Mouse (Mus musculus) adrenal gland (tissue): ENCODE measurements at regions not wholly inside any gene's neighbourhood (a gene's known extent, or its start where the extent isn't known, plus 50 kb on each side); places are given as distances from the start of the nearest gene placed in this dataset.

Source experiments
- intact Hi-C: fragments of 180-260 bp; cut with DNase I; formaldehyde crosslinking; loops from one replicate; pipeline ENCODE4 v1.15.1; 2025

DNA sequence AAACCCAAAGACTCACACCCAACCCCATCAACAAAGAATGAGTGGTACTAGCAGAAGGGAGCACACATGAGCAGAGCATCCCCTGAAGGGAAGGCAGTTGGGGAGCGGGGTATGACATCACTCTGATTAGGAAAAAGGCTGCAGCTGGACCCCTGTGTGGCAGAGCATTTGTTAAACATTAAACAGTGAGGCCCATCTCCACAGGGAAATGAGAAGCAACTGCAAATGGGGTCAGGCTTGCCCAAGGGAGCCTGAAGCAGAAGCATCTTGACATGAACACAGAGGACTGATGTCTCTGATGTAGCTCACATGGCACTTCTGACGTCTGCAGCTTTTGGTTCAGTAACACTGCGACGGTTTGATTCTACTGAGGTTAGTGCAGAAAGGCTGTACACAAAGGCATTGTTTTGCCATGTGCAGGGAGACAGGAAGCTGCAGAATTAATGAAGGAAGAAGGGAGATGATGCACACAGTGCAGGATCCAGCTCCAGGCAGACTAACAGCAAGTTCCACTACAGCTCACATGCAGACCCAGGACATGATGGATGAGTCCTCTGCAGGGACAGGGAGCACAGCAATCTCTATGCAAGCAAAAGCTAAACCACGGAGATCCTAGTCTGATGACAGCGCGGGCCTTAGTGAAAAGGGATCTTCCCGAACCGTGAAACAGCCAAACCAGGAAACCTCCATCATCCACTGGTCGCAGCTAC lies 1030.9 kb downstream of the Ttll7 start:
- intact Hi-C loops, result no loop called here

DNA sequence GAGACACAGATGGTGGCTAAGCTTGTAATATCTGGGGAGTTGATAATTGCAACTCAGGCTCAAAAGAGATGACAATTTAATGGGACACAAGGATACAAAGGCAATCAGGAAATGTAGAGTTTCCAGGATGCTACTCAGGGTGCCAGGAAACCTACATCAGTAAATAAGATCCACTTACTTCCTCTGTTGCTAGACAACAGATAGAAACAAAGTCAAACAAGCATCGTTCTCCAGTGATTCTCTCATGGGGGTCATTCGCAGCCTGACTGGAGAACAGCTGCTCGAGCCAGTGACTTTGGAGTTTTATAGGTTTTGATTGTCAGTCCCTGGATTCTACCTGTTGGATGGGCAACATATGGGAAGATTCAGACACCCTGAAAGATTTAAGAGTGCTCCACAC lies 1026.5 kb downstream of the Ttll7 start:
- intact Hi-C loops, result no loop called here

DNA sequence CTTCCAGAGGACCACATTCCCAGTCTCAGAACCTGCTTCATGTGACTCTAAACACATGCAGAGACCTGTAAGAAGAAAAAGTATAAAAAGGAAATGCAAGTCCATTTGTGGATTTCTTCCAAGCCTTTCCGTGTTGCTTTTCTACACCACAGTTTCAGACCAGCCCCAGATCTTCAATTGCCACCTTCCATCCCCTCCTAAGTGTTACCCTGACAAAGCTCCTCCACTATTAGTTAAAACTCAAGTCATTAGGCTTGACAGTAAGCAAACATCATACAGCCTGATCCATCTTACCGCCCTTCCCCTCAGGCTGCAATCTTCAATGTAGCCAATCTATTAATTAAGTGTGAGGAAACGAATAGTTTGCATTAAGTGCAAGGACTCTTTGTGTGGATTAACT lies 1016.1 kb downstream of the Ttll7 start:
- intact Hi-C loops, result no loop called here

DNA sequence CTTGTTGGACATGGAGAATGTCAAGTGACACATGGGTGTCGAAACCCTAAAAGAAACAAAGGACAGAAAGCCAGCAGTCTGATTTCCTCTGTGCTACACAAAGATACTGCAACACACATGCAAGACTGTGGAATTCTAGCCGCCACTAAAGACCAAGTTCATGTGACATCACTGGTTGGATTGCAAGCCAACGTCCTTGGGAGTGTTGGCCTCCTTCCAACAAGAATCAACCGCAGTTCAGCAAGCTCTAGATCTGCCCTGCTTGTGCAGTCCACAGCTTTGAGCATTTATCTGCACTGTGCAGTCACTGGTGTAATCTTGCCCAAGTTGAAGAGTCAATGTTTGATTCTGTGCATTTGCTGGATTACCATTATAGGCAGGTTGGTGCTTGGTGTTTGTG lies 1001.2 kb downstream of the Ttll7 start:
- intact Hi-C loops, result no loop called here

DNA sequence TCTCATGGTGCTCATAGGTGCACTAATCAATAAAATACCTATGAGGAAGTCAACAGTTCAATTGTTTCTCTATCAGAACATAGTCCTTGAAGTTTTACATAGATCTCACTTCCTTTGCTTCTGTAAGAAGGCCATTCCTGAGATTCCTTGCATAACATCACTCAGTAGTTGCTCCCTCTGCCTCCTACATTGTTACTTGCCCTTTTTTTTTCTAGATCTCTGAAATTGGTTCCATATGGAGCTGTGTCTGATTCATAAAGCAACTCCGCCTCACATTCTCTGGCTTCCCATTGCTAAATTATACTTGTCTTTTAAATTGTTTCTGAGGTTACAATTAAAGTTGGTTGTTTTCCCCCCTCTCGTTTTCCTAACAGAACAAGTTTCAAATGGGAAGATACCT lies 1000.7 kb downstream of the Ttll7 start:
- intact Hi-C loops, result no loop called here

DNA sequence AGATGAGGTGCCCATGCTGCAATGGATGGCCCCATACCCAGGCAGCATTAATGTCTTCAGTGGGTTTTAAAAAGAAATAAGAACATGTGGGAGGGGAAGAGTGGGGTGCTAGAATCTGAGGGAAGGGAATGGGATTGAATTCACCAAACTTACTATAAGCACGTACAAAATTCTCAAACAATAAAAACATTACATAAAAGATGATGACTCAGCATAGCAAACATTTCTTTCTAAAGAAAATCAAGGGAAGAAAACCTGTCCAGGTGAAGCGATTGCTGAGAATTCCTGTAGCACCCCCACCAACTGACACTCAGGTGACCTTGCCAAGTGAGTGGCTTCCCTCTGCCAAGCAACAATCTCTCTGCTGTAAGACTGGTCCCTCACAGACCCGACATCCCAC lies 989.2 kb downstream of the Ttll7 start:
- intact Hi-C loops, result no loop called here

DNA sequence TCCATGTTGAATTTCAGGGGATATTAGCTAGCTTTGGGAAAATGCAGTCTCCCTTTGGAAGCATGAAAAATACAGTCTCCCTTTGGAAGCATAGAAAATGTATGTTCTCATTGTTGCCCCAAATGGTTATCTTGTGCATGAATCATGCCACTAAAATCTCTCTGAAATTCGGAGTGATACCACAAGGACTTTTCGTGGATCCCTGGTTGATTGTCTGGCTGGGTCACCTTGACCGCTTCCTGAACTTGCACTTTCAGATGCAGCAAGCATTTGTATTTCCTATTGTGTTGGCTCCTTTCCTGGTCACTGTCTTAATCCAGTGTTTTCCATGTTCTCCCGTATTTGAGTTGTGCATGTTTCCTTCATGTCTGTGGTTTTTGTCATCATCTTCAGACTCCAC lies 986.6 kb downstream of the Ttll7 start:
- intact Hi-C loops, result no loop called here

DNA sequence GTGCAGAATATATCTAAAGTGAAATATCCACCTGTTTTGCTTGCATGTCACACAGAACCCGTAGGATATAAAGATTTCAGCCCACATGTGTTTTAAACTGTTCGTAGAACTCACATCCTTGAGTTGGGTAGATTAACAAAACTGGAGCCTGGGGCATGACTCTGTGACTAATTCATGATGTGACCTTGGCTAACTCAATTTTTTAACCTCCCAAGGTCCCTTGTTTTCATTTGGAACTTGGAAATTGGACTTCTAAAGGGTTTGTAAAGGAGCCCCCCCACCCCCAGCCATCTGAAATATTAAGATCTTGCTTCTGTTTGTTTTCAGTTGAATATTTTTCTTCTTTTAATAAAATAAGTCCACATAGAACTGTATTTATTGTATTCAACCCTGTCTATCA lies 983.5 kb downstream of the Ttll7 start:
- intact Hi-C loops, result no loop called here

DNA sequence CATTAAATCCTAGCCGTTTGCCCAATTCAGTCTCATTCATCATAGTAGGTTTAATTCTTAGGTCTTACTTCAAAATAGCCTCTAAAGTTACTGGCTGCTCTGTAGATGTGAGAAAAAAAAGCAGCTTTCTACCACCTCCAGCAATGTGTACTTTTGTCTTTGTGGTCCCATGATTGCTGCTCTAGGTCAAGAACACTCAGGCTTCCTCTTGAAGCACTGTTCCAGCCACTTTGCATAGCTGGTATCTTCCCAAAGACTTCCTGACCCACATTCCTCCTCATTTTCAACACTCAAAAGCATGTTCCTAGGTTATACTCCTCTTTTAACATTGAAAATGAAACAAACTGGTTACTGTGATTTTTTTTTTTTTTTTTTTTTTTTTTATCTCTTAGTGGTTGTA lies 973.2 kb downstream of the Ttll7 start:
- intact Hi-C loops, result no loop called here

DNA sequence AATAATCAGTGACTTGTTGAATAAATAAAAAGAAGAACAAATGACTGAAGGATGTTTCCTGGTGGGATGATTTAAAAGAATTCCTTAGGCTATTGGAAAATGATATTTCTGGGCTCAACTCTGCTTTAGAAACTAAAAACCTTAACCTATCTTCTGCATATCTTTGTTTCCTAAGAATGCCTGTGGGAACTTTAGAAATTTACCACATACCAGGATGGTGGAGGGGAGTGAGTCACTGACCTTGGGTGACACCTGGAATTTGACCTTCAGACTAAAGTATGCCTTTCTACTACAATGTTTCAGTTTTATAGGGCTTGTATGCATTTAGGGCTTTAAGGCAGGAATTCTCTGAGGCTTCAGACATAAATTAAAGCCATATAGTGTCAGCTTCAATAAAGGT lies 972.3 kb downstream of the Ttll7 start:
- intact Hi-C loops, result no loop called here

DNA sequence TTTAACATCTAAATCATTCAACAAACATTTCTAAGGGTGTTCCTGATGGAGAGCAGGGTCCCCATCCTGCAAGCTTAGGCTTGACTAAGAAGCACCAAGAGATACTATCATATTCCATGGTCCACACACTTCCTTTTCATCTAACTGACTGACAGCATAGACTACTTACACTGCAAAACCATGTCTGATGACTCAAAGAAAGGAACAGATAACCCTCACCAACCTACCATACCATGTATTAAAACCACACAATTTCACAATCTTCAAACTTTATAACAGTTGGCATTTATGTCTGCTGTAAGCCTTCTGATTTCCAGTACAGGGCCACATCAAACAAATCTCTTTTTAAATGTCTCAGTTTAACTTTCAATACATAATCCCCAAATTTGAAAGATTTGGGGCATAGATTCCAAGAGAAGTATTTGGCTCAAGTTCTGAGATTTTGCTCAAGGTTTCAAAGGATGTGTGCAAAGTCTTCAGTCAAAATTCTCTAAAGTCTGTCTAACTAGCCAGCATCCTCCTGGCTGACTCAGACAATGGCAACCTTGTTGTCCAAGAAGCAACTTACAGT lies 962.0 kb downstream of the Ttll7 start:
- intact Hi-C loops, result no loop called here

DNA sequence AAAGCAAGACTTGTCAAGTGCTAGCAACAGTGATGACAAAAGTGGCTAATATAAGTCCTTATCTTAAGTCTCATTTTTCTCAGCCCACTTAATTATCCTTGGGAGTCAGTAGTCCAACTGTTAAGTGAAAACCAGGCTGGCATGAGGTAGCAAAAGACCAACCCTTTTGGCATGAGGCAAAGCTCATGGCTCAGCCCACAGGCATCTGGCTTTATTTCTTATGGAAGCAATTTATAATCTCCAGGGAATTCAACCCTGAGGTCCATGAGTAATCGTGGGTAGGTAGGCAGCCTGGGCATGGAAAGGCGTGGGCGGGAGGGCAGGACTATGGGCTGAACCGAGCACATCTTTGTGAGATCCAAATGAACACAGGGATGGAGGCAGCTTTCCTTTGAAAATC lies 950.4 kb downstream of the Ttll7 start:
- intact Hi-C loops, result no loop called here

DNA sequence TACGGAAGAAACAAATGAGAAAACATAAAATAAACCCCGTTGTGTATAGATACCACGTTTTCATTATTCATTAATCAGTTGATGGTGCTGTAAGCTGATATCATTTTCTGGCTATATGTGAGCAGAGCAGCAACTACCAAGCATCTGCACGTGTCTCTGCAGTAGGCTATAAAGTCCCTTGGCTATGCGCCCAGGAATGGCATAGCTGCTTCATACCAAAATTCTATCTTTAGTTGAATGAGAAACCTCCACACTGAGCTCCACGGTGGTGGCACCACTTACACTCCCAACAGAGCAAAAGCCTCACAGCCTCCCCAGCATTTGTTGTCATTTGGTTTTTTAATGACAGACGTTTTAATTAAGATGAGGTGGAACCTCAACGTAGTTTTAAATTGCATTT lies 944.4 kb downstream of the Ttll7 start:
- intact Hi-C loops, result no loop called here

DNA sequence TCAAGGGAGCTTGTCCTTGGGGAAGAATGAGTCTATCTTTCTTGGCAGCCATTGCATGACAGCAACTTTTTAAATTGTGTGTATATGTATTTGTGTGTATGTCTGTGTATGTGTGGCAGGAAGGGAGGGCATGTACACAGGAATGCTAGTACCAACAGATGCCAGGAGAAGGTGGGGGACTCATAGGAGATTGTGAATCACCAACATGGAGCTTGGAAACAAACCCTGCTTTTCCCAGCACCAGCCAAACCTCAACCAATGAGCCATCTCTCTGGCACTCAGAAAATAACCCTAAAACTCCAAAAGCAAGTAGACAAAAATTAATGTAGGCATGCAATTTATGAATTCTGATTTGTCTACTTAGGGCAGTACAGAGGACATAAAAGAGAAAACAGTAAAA lies 942.9 kb downstream of the Ttll7 start:
- intact Hi-C loops, result no loop called here

DNA sequence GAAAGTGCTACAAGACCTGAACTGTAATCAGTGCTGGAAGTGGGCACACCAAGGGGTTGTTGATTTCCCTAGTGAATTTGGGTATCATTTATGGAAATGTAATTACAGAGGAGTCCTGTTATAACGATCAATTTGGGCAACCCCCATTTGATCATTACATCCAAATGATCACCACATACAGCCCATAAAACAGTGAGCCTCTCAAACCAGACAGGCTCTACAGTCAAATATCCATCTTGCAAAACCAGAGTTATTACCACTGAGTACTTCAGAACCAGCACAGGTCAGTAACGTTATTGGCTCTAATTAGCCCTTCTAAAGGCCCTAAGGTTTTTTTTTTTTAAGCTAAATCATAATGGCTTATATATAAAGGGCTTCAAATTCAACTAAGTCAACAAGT lies 934.4 kb downstream of the Ttll7 start:
- intact Hi-C loops, result no loop called here

DNA sequence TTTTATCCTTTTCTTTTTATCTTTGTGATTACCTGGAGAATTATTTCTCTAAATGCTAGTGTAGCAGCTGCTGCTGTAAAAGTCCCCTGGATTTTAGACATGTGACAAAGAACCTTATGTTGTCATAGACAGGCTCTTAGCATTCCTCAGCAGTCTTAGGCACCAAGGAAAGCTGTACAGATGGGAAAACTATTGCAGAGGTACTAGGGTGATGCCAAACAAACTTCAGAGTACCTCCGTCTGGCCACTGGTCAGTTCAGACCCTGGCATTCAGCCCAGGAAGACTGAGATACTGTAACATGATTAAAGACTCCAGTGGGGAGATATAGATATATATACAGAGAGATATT lies 898.6 kb downstream of the Ttll7 start:
- intact Hi-C loops, result no loop called here

DNA sequence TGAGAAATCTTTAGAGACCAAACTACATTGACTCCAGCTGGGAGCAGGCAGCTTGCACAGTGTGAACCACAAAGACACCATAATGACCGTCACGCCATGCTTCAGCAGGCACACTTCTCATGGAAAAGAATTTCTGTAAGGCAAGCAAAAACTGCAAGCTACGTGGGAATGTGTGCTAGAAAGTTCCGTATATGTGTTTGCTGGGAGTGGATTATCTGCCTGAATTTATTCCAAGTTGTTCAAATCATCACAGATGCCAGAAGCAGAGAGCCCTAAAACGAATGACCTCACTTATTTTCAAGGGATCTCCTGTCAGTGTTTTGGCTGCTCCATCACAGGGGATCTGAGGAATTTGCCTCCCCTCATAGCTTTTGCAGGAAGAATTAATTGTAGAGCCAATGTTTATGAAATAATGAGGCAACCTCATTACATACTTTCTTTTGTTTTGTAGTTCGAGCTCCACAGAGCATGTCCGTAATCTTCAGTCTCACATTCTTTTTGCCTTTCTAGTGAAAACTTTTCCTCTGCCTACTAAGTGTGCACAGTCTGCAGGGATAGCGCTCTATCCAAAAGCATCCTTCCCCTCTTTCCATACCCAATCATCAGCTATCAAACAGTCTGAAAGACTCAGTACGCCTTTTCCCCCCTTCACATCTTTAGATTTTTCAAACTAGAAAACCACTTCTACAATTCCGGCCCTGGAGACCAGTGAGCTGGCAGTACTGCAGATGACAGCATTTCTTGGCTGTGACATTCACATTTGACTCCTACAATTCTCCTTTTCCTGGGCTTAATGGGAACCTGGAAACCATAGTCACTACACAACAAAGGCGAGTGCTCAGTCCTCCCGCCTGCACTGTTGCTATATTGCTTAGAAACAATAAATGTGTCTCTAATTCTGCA lies 898.0 kb downstream of the Ttll7 start:
- intact Hi-C loops, result no loop called here

DNA sequence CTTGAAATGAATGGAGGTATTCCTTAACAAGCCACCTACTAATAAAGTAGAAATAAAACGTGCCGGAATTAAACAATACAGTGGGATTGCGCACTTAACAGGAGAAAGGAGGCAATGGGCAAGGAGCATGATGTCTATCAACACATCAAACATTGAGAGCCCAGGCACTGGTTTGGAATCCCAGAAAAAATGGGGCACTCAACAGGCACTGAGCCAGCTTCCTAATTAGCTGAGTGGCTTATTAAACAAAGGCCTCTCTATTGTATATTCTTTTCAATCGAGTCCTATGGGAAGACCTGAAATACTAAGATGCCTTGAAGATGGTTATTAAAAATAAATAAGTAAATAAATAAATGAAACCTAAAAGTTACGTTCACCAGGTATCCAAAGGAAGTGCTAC lies 897.3 kb downstream of the Ttll7 start:
- intact Hi-C loops, result no loop called here

DNA sequence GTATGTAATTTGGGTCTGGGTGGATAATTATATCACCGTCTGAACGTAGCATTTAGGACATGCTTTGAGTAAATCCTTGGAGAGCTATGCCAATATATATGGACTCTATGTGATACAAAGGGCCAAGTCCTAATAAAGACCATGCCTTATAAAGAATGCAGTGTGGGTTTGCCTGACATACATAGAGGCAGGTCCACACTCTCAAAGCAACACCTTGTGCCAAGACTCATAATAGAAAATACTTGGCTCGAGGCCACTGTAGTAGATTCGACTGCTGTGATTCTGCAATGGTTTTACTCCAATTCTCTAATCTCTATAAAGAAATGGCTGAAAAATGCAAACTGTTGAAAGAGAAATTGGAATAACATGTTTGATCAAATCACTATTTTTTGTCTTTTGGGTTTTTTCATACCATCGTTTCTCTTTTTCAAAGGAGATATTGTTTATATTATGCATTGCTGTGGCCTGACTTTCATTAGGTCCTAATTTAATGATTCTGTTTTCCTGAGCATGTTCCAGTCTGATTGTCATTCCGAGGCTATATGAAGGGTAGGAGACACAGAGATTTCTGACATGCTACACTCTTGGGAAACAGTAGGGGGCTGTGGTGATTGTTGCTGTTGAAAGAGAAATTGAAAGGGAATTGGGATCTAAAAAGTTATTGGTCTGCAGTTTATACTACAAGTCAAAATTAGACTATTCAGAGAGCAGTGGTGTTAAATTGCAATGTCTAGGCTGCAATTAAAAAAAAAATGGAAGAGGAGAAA lies 884.7 kb downstream of the Ttll7 start:
- intact Hi-C loops, result no loop called here

DNA sequence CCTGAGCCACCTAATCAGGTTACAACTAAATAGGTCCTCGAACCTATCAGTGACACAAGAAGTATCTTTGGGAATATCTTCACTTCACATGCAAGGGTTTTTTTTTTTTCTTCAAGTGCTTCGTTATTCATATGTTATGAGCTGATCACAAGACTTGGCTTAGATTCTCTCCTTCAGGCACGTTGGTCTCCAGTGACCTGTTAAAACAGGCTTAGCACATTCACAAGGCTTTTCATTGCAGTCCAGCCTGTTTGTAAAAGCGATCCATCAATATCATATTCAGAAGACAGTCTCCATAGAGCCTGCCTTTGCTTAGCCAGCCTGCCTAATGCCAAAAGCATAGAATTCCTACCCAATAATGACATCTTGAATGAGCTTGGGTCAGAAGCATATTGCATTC lies 864.2 kb downstream of the Ttll7 start:
- intact Hi-C loops, result no loop called here

DNA sequence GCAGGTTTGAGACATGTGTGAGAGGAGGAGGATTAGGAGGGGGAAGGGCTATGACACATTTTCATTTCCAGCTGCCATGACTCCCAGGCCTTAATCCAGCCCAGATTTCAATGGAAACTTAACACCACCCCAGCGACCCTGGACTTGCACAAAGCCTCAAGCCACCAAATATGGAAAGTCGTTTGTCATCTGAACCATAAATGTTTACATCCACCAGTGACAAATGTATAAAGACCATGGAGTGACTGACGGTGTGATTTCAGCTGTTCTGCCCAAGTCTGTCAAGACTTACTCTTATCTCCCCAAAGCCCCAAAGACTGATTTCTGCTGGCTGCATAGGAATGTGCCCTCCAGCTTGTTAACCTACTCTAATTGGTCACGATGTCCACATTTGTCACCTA lies 855.2 kb downstream of the Ttll7 start:
- intact Hi-C loops, result no loop called here

DNA sequence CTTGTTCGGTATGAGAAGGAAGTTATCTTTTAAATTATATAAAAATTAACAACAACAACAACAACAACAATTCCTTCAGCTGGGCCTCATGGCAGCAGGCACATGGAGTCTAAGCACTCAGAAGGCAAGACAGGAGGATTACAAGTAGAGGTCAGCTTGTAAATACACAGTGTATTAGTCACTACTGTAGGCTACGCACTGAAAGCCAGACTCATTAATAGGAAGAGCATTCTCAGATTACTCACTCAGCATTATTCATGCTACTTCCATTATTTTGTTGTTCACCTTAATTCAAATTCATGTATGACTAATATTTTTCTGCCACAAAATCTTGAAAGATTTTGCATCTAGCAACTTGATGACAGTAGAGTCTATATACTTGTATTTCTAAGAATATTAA lies 831.6 kb downstream of the Ttll7 start:
- intact Hi-C loops, result no loop called here
